Mouse (Mus musculus): ENCODE results near the gene Cdk7.

GRCm38 (mm10) chr13:100752529-100752928 lies 21.8 kb upstream of the Cdk7 start:
- no peak for TF ChIP-seq CTCF (conservative IDR thresholded peaks at IDR 0.05; ENCODE audit: insufficient read depth, insufficient read length, low read depth, low read length)
- TF ChIP-seq POLR2A (IDR thresholded peaks at IDR 0.05; ENCODE audit: low read depth, low read length) = no peak

Data from kidney, adult 2 months (tissue).